Mouse (Mus musculus) T-cell, adult 2 months (primary cell): ENCODE results near the gene Syt14.

Experiments
- DNase-seq: peaks from one replicate; pipeline ENCODE4 v3.0.0; 2022; ENCODE audit warnings: low spot score

The Syt14 gene

GRCm38 (mm10) chr1:193035371-193036238 lies at the start of gene Syt14:
TSS of gene Syt14 (minus strand) at chr1:193035775.
- peak; percentile 37 for DNase-seq

- DNase-seq, result no peak
These were observed 48.4 kb upstream of the Syt14 start for GRCm38 (mm10) chr1:193084016-193084415.

GRCm38 (mm10) chr1:193083051-193083450 lies 47.5 kb upstream of the Syt14 start:
- no peak for DNase-seq

GRCm38 (mm10) chr1:193082311-193082921 lies 46.8 kb upstream of the Syt14 start:
- no peak for DNase-seq

- DNase-seq, result no peak
These were observed 27.0 kb upstream of the Syt14 start for GRCm38 (mm10) chr1:193062618-193063017.

GRCm38 (mm10) chr1:193060167-193060566 lies 24.6 kb upstream of the Syt14 start:
- DNase-seq, result no peak

GRCm38 (mm10) chr1:193059596-193059995 lies 24.0 kb upstream of the Syt14 start:
- no peak for DNase-seq

GRCm38 (mm10) chr1:193054401-193054800 lies 18.8 kb upstream of the Syt14 start:
- no peak for DNase-seq

GRCm38 (mm10) chr1:193053065-193053464 lies 17.5 kb upstream of the Syt14 start:
- no peak for DNase-seq

GRCm38 (mm10) chr1:193047616-193048015 lies 12.0 kb upstream of the Syt14 start:
- DNase-seq, result no peak

- DNase-seq, result no peak
These were observed 7.3 kb upstream of the Syt14 start for GRCm38 (mm10) chr1:193042760-193043295.

GRCm38 (mm10) chr1:193034951-193035370 lies 614 bp downstream of the Syt14 start:
- no peak for DNase-seq

GRCm38 (mm10) chr1:193024311-193024710 lies 11.3 kb downstream of the Syt14 start:
- no peak for DNase-seq

- no peak for DNase-seq
These were observed 23.2 kb downstream of the Syt14 start for GRCm38 (mm10) chr1:193012351-193012750.

- DNase-seq, result no peak
These were observed 24.4 kb downstream of the Syt14 start for GRCm38 (mm10) chr1:193011000-193011769.

- no peak for DNase-seq
These were observed 31.0 kb downstream of the Syt14 start for GRCm38 (mm10) chr1:193004581-193004980.

- no peak for DNase-seq
These were observed 31.6 kb downstream of the Syt14 start for GRCm38 (mm10) chr1:193003953-193004352.

- DNase-seq, result no peak
These were observed 33.3 kb downstream of the Syt14 start for GRCm38 (mm10) chr1:193002307-193002706.

GRCm38 (mm10) chr1:193001587-193001986 lies 34.0 kb downstream of the Syt14 start:
- no peak for DNase-seq

- no peak for DNase-seq
These were observed 34.7 kb downstream of the Syt14 start for GRCm38 (mm10) chr1:193000908-193001307.

- DNase-seq, result no peak
These were observed 41.2 kb downstream of the Syt14 start for GRCm38 (mm10) chr1:192994179-192994873.

GRCm38 (mm10) chr1:192993491-192993890 lies 42.1 kb downstream of the Syt14 start:
- DNase-seq, result no peak
